Mouse (Mus musculus) testis, postnatal 10 days (tissue): ENCODE data around the gene Ltbp3.

Experiments used
- DNase-seq: peaks from one replicate; pipeline ENCODE4 v3.0.0; 2021; ENCODE audit warnings: low spot score

Ltbp3 gene

GRCm38 (mm10) chr19:5724549-5724941 is 16.2 kb upstream of the Ltbp3 start:
- no peak for DNase-seq

- no peak for DNase-seq
These were observed 15.5 kb upstream of the Ltbp3 start for GRCm38 (mm10) chr19:5725029-5725707.

GRCm38 (mm10) chr19:5725767-5726515 is 14.8 kb upstream of the Ltbp3 start, which contains the start of gene Ehbp1l1:
Gene Ehbp1l1 (minus strand): TSS chr19:5726317.
- peak; percentile 87 for DNase-seq

GRCm38 (mm10) chr19:5726961-5727578 is 13.6 kb upstream of the Ltbp3 start:
- DNase-seq = no peak

GRCm38 (mm10) chr19:5727701-5728100 is 13.0 kb upstream of the Ltbp3 start:
- DNase-seq = peak; percentile 96

- DNase-seq = peak; percentile 86
These were observed 11.9 kb upstream of the Ltbp3 start for GRCm38 (mm10) chr19:5728631-5729443.

- DNase-seq = peak; percentile 96
These were observed 11.3 kb upstream of the Ltbp3 start, which contains the start of gene Fam89b for GRCm38 (mm10) chr19:5729444-5729815. Gene Fam89b (minus strand): TSS chr19:5729653.

- DNase-seq = no peak
These were observed 10.2 kb upstream of the Ltbp3 start for GRCm38 (mm10) chr19:5730314-5731186.

- peak; percentile 95 for DNase-seq
These were observed 9.3 kb upstream of the Ltbp3 start for GRCm38 (mm10) chr19:5731264-5731978.

- DNase-seq = no peak
These were observed 6.4 kb upstream of the Ltbp3 start for GRCm38 (mm10) chr19:5734325-5734724.

GRCm38 (mm10) chr19:5739446-5739845 is 1.3 kb upstream of the Ltbp3 start:
- DNase-seq = no peak

- DNase-seq = peak; percentile 91
These were observed 1.0 kb downstream of the Ltbp3 start for GRCm38 (mm10) chr19:5741641-5742240.

- no peak for DNase-seq
These were observed 1.5 kb downstream of the Ltbp3 start for GRCm38 (mm10) chr19:5742241-5742641.

GRCm38 (mm10) chr19:5743576-5743975 is 2.9 kb downstream of the Ltbp3 start:
- no peak for DNase-seq

GRCm38 (mm10) chr19:5745756-5746710 is 5.3 kb downstream of the Ltbp3 start:
- DNase-seq = peak; percentile 74

- DNase-seq = no peak
These were observed 6.2 kb downstream of the Ltbp3 start for GRCm38 (mm10) chr19:5746907-5747363.

- no peak for DNase-seq
These were observed 8.8 kb downstream of the Ltbp3 start for GRCm38 (mm10) chr19:5749476-5749875.

GRCm38 (mm10) chr19:5750951-5751350 is 10.2 kb downstream of the Ltbp3 start:
- no peak for DNase-seq

GRCm38 (mm10) chr19:5751742-5752141 is 11.0 kb downstream of the Ltbp3 start:
- DNase-seq = peak; percentile 72
